Mouse (Mus musculus) inflammation-experienced regulatory T-cells, adult 6 months (primary cell): ENCODE results near the gene Vmn1r123. TPM values are rescaled to one million over a fixed set of nuclear protein-coding genes. Genes with fewer than 3 reads are reported as not detected.
"Not testable (repeated sequence)": the region's sequence is repeated elsewhere in the genome, so short reads cannot be mapped to it uniquely, and the experiment has no call there.

ENCODE experiments used
- ATAC-seq: one replicate; pipeline ENCODE4 v1.8.0; 2017
- polyA plus RNA-seq, 3 experiments: library from polyadenylated mRNA; unstranded; fragments of 100-300 nt; shearing (Covaris generic); gene quantifications; one replicate each; pipeline ENCODE4 v1.2.1; 2017

Gene Vmn1r123
- polyA plus RNA-seq = not detected

DNA sequence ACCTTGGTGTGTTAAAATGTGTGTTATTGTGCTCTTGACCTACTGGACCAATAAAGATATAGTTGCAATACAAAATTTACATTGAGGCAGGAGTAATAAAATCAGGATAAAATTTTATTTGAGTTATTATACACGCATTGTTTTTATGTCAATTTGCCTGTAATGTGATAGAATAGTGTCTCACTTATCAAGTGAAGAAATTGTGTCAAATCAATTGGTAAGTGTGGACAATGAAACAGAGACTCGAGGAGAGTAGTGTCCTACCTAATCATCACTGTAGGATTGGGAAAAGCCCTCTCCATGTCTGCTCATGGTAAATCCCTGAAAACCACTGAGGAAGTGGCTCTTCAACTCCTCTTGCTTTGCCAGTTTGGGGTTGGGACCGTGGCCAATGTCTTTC, at the start of gene Vmn1r123:
Gene Vmn1r123, plus strand, starts transcription at position 301 of the 400 bp plus-strand sequence.
- not testable (repeated sequence) for ATAC-seq

DNA sequence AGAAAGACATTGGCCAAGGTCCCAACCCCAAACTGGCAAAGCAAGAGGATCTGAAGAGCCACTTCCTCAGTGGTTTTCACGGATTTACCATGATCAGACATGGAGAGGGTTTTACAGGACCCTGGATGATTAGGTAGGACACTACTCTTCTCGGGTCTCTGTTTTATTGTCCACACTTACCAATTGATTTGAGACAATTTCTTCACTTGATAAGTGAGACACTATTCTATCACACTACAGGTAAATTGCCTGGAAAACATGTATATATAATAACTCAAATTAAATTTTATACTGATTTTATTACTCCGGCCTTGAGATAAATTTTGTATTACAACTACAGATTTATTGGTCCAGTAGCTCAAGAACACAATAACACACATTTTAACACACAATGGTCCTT, 28.0 kb upstream of the Vmn1r123 start, which contains the start of gene Vmn1r122:
Gene Vmn1r122, minus strand, starts transcription at position 101 of the 400 bp plus-strand sequence.
- not testable (repeated sequence) for ATAC-seq

DNA sequence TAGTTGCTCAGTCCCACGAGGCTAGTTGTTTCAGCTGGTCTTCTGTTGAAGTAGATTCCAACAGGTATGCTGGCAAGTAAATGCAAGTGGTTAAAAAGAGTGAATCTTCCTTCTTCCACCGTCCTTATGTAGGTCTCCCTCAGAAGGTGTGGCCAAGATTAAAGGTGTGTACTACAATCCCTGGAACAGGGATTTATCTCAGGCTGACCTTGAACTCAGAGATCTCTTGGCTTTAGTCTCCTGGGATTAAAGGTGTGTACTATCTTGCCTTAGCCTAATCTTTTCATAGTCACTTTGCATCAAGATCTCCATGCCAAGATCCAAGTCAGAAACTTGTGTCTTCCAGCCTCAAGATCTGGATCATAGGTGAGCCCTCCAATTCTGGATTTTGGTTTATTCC, 28.3 kb downstream of the Vmn1r123 start, which contains the start of gene Gm5157:
Gene Gm5157, minus strand, starts transcription at position 101 of the 400 bp plus-strand sequence.
- ATAC-seq = not testable (repeated sequence)

Other genes starting within 250 kb of the Vmn1r123 start
- not detected for gene Vmn1r118, start 249.8 kb upstream of the Vmn1r123 start, polyA plus RNA-seq
- gene Vmn1r119, start 149.7 kb upstream of the Vmn1r123 start, polyA plus RNA-seq = not detected
- not detected for gene Vmn1r120, start 108.4 kb upstream of the Vmn1r123 start, polyA plus RNA-seq
- not detected for gene Vmn1r121, start 63.7 kb upstream of the Vmn1r123 start, polyA plus RNA-seq
- gene Vmn1r122, start 28.1 kb upstream of the Vmn1r123 start, polyA plus RNA-seq = not detected
- gene Gm5157, start 28.2 kb downstream of the Vmn1r123 start, polyA plus RNA-seq = under 1 TPM in 1 of 3 experiments, not detected in 2; 0.27 TPM
- not detected for gene Vmn1r124, start 98.4 kb downstream of the Vmn1r123 start, polyA plus RNA-seq
- gene Vmn1r125, start 110.0 kb downstream of the Vmn1r123 start, polyA plus RNA-seq = not detected
- not detected for gene Vmn1r126, start 139.3 kb downstream of the Vmn1r123 start, polyA plus RNA-seq
- not detected for gene Vmn1r127, start 157.7 kb downstream of the Vmn1r123 start, polyA plus RNA-seq
- gene Vmn1r128, start 187.2 kb downstream of the Vmn1r123 start, polyA plus RNA-seq = not detected
- gene Vmn1r129, start 199.1 kb downstream of the Vmn1r123 start, polyA plus RNA-seq = not detected